Mouse (Mus musculus) heart, adult 2 months (tissue): ENCODE measurements at regions not wholly inside any gene's neighbourhood (a gene's known extent, or its start where the extent isn't known, plus 50 kb on each side); places are given as distances from the start of the nearest gene placed in this dataset.

Experiments
- CTCF ChIP-seq: fragments of 200-600 bp; IDR thresholded peaks from 2 replicates; pipeline ENCODE4 v1.8.1; 2022; ENCODE audit warnings: antibody characterized with exemption, mild to moderate bottlenecking, moderate library complexity
- EP300 ChIP-seq: fragments of 200-500 bp; IDR thresholded peaks from 2 replicates; pipeline ENCODE4 v1.6.1; 2011; ENCODE audit warnings: low read depth, low read length, control low read depth; ENCODE audit not compliant: insufficient read depth
- POLR2A ChIP-seq: fragments of 200-500 bp; IDR thresholded peaks from 2 replicates; pipeline ENCODE4 v1.6.1; 2011; ENCODE audit warnings: mild to moderate bottlenecking, low read depth, low read length, control low read depth; ENCODE audit not compliant: insufficient read depth

GRCm38 (mm10) chr12:92483984-92484383 lies 635.0 kb upstream of the Sel1l start:
- TF ChIP-seq EP300 (no peak), CTCF (no peak), POLR2A (no peak)
